Mouse (Mus musculus) common myeloid progenitor, adult 5-6 weeks (primary cell): ENCODE data around the gene Dus1l. TPM values are rescaled to one million over a fixed set of nuclear protein-coding genes. Genes with fewer than 3 reads are reported as not detected.
"Not testable (repeated sequence)": the region's sequence is repeated elsewhere in the genome, so short reads cannot be mapped to it uniquely, and the experiment has no call there.

Experiments used
- ATAC-seq: replicated peaks from 2 replicates; pipeline ENCODE4 v1.8.0; 2016; ENCODE audit warnings: low read depth, mild to moderate bottlenecking, moderate TSS enrichment, inconsistent platforms; ENCODE audit not compliant: poor library complexity, severe bottlenecking
- total RNA-seq: library from RNA; stranded (forward); fragments of 200-1000, 187-1606 nt; gene quantifications from 2 replicates; pipeline ENCODE4 v1.2.3, GENCODE M21; 2017

Dus1l gene
- total RNA-seq = 43.2 and 57.9 TPM in 2 replicates

GRCm38 (mm10) chr11:120795756-120796613 lies at the start of gene Dus1l:
Gene Dus1l, minus strand, starts transcription at chr11:120796403.
- peak; percentile 91 for ATAC-seq

GRCm38 (mm10) chr11:120844329-120844728 lies 48.1 kb upstream of the Dus1l start:
- ATAC-seq = no peak

GRCm38 (mm10) chr11:120833555-120834280 lies 37.5 kb upstream of the Dus1l start:
- no peak for ATAC-seq

- not testable (repeated sequence) for ATAC-seq
Observed at GRCm38 (mm10) chr11:120832962-120833361, 36.8 kb upstream of the Dus1l start.

- ATAC-seq = no peak
Observed at GRCm38 (mm10) chr11:120831659-120832440, 35.6 kb upstream of the Dus1l start.

GRCm38 (mm10) chr11:120830686-120831085 lies 34.5 kb upstream of the Dus1l start:
- ATAC-seq = no peak

- no peak for ATAC-seq
Observed at GRCm38 (mm10) chr11:120829757-120830532, 33.7 kb upstream of the Dus1l start.

GRCm38 (mm10) chr11:120828416-120828815 lies 32.2 kb upstream of the Dus1l start:
- no peak for ATAC-seq

- ATAC-seq = no peak
Observed at GRCm38 (mm10) chr11:120826016-120826953, 30.1 kb upstream of the Dus1l start.

GRCm38 (mm10) chr11:120825289-120825863 lies 29.2 kb upstream of the Dus1l start:
- ATAC-seq = no peak

- ATAC-seq = peak; percentile 19; the same call in 1 of the 2 replicates
Observed at GRCm38 (mm10) chr11:120824787-120825288, 28.6 kb upstream of the Dus1l start.

- peak; percentile 73 for ATAC-seq
Observed at GRCm38 (mm10) chr11:120823956-120824786, 28.0 kb upstream of the Dus1l start, which contains the start of gene Fasn. Gene Fasn, minus strand, starts transcription at chr11:120824547.

- peak; percentile 5 for ATAC-seq
Observed at GRCm38 (mm10) chr11:120823551-120823947, 27.3 kb upstream of the Dus1l start.

- ATAC-seq = 0 out of 2 replicates have a peak, but pooled peaks have one; percentile 9
Observed at GRCm38 (mm10) chr11:120822831-120823550, 26.8 kb upstream of the Dus1l start.

GRCm38 (mm10) chr11:120822321-120822720 lies 26.1 kb upstream of the Dus1l start:
- no peak for ATAC-seq
